Mouse (Mus musculus) heart, embryonic 16.5 days (tissue): ENCODE results near the gene Rock2. TPM values are rescaled to one million over a fixed set of nuclear protein-coding genes. Genes with fewer than 3 reads are reported as not detected.
A peak's percentile ranks its signal among the peaks of the same experiment; 100 is the strongest.

Experiments
- ATAC-seq: fragments of 200-750 bp; cut with Nextera tagmentation; replicated peaks from 2 replicates; pipeline ENCODE4 v1.8.0; 2017; ENCODE audit warnings: moderate number of reproducible peaks; ENCODE audit not compliant: insufficient read depth, low FRiP score; ENCODE audit errors: extremely low read depth
- H3K27ac ChIP-seq: fragments of 300-500 bp; sonication (generic); 2 replicates; pipeline ENCODE4 v1.5.1; 2014; ENCODE audit warnings: mild to moderate bottlenecking, low read length, control low read depth, moderate library complexity
- H3K27me3 ChIP-seq: fragments of 300-500 bp; sonication (generic); 2 replicates; pipeline ENCODE4 v1.6.1; 2014; ENCODE audit warnings: low read length, mixed read lengths; ENCODE audit not compliant: control insufficient read depth, insufficient read depth
- H3K36me3 ChIP-seq: fragments of 300-500 bp; sonication (generic); 2 replicates; pipeline ENCODE4 v1.6.1; 2014; ENCODE audit not compliant: control insufficient read depth, insufficient read depth
- H3K4me1 ChIP-seq: fragments of 300-500 bp; sonication (generic); 2 replicates; pipeline ENCODE4 v1.6.1; 2014; ENCODE audit warnings: low read length, mixed read lengths; ENCODE audit not compliant: control insufficient read depth, insufficient read depth
- H3K4me2 ChIP-seq: fragments of 300-500 bp; sonication (generic); 2 replicates; pipeline ENCODE4 v1.6.1; 2014; ENCODE audit warnings: low read depth, mild to moderate bottlenecking, control low read depth, low read length
- H3K4me3 ChIP-seq: fragments of 300-500 bp; sonication (generic); 2 replicates; pipeline ENCODE4 v1.5.1; 2014; ENCODE audit warnings: mild to moderate bottlenecking, control low read depth, low read length
- H3K9ac ChIP-seq: fragments of 300-500 bp; sonication (generic); 2 replicates; pipeline ENCODE4 v1.6.1; 2014; ENCODE audit warnings: low read length, control low read depth
- H3K9me3 ChIP-seq: fragments of 300-500 bp; sonication (generic); replicated peaks from 2 replicates; pipeline ENCODE4 v1.6.1; 2016; ENCODE audit warnings: low read length; ENCODE audit not compliant: control insufficient read depth
- WGBS: fragments of 180-500 bp; shearing (Covaris S2); extraction: QIAGEN DNeasy Blood & Tissue Kit; methylation state at CpG from one replicate; pipeline ENCODE4 v1.1.7; 2014; 5-methylcytosine and 5-hydroxymethylcytosine counted together
- polyA plus RNA-seq: library from polyadenylated mRNA; unstranded; fragments of >200 nt; fragmentation: Nextera tagmentation; extraction: Ambion mirVana; gene quantifications from 2 replicates; pipeline ENCODE4 v1.2.1, GENCODE M21; 2015

Gene Rock2
- polyA plus RNA-seq, 1 experiment from 2014 or later: 16.8 TPM

- Histone ChIP-seq H3K36me3 (no peaks in the 10 kb centered on the region), H3K27ac (peak overlapping the region; percentile 61), H3K27me3 (no peaks in the 10 kb centered on the region), H3K9me3 (no peaks in the 10 kb centered on the region), H3K4me1 (peaks cover 37% of the 10 kb centered on the region), H3K4me2 (no peak overlapping the region), H3K9ac (no peak overlapping the region), H3K4me3 (no peak overlapping the region)
- ATAC-seq: no peak
- 45% methylated on average over 3 of the region's 3 CpGs for WGBS
Observed at GRCm38 (mm10) chr12:16876667-16877066, 18.0 kb upstream of the Rock2 start.

GRCm38 (mm10) chr12:16877141-16877540 is 17.6 kb upstream of the Rock2 start:
- Histone ChIP-seq H3K4me1 (peaks cover 37% of the 10 kb centered on the region), H3K4me2 (no peak overlapping the region), H3K9me3 (no peaks in the 10 kb centered on the region), H3K4me3 (no peak overlapping the region), H3K27me3 (no peaks in the 10 kb centered on the region), H3K36me3 (no peaks in the 10 kb centered on the region), H3K27ac (peak overlapping the region; percentile 61), H3K9ac (0 out of 2 replicates have a peak overlapping the region, but pooled peaks have one; percentile 25)
- ATAC-seq: no peak
- WGBS: 32% methylated on average over 5 of the region's 5 CpGs

- H3K36me3 ChIP-seq: no peaks in the 10 kb centered on the region
- peaks cover 38% of the 10 kb centered on the region for H3K4me1 ChIP-seq
- no peak overlapping the region for H3K9ac ChIP-seq
- no peak overlapping the region for H3K4me3 ChIP-seq
- H3K27ac ChIP-seq: no peak overlapping the region
- no peak for ATAC-seq
- no peak overlapping the region for H3K4me2 ChIP-seq
- H3K27me3 ChIP-seq: no peaks in the 10 kb centered on the region
- WGBS: 9% methylated on average over 1 of the region's 1 CpGs
- H3K9me3 ChIP-seq: no peaks in the 10 kb centered on the region
Observed at GRCm38 (mm10) chr12:16877679-16878078, 17.0 kb upstream of the Rock2 start.

GRCm38 (mm10) chr12:16879369-16879768 is 15.3 kb upstream of the Rock2 start:
- Histone ChIP-seq H3K4me2 (no peak overlapping the region), H3K4me3 (no peak overlapping the region), H3K27ac (no peak overlapping the region), H3K9me3 (no peaks in the 10 kb centered on the region), H3K27me3 (no peaks in the 10 kb centered on the region), H3K36me3 (no peaks in the 10 kb centered on the region), H3K9ac (no peak overlapping the region), H3K4me1 (peaks cover 29% of the 10 kb centered on the region)
- 78% methylated on average over 1 of the region's 1 CpGs for WGBS
- no peak for ATAC-seq

- H3K4me3 ChIP-seq: no peak overlapping the region
- ATAC-seq: no peak
- H3K27ac ChIP-seq: no peak overlapping the region
- peaks cover 22% of the 10 kb centered on the region for H3K4me1 ChIP-seq
- no peaks in the 10 kb centered on the region for H3K9me3 ChIP-seq
- 80% methylated on average over 4 of the region's 4 CpGs for WGBS
- no peaks in the 10 kb centered on the region for H3K36me3 ChIP-seq
- no peak overlapping the region for H3K9ac ChIP-seq
- H3K4me2 ChIP-seq: no peak overlapping the region
- no peaks in the 10 kb centered on the region for H3K27me3 ChIP-seq
Observed at GRCm38 (mm10) chr12:16880077-16880476, 14.6 kb upstream of the Rock2 start.

GRCm38 (mm10) chr12:16882442-16882841 is 12.3 kb upstream of the Rock2 start:
- Histone ChIP-seq H3K4me2 (no peak overlapping the region), H3K36me3 (no peaks in the 10 kb centered on the region), H3K27ac (no peak overlapping the region), H3K4me3 (no peak overlapping the region), H3K9me3 (no peaks in the 10 kb centered on the region), H3K9ac (no peak overlapping the region), H3K27me3 (no peaks in the 10 kb centered on the region), H3K4me1 (peaks cover 8% of the 10 kb centered on the region; the same call in 1 of the 2 replicates)
- ATAC-seq: no peak
- 71% methylated on average over 3 of the region's 3 CpGs for WGBS

- no peak overlapping the region for H3K9ac ChIP-seq
- ATAC-seq: no peak
- no peak overlapping the region for H3K27ac ChIP-seq
- no peaks in the 10 kb centered on the region for H3K9me3 ChIP-seq
- no peak overlapping the region for H3K4me2 ChIP-seq
- H3K27me3 ChIP-seq: no peaks in the 10 kb centered on the region
- H3K36me3 ChIP-seq: no peaks in the 10 kb centered on the region
- WGBS: 54% methylated on average over 7 of the region's 7 CpGs
- peaks cover 8% of the 10 kb centered on the region; the same call in 1 of the 2 replicates for H3K4me1 ChIP-seq
- no peak overlapping the region for H3K4me3 ChIP-seq
Observed at GRCm38 (mm10) chr12:16883111-16883510, 11.6 kb upstream of the Rock2 start.

- no peaks in the 10 kb centered on the region for H3K9me3 ChIP-seq
- ATAC-seq: no peak
- no peaks in the 10 kb centered on the region for H3K27me3 ChIP-seq
- H3K4me2 ChIP-seq: no peak overlapping the region
- 94% methylated on average over 4 of the region's 4 CpGs for WGBS
- no peak overlapping the region for H3K4me3 ChIP-seq
- no peak overlapping the region for H3K27ac ChIP-seq
- H3K9ac ChIP-seq: no peak overlapping the region
- peaks cover 8% of the 10 kb centered on the region; the same call in 1 of the 2 replicates for H3K4me1 ChIP-seq
- no peaks in the 10 kb centered on the region for H3K36me3 ChIP-seq
Observed at GRCm38 (mm10) chr12:16884534-16884933, 10.2 kb upstream of the Rock2 start.

- Histone ChIP-seq H3K9me3 (no peaks in the 10 kb centered on the region), H3K4me3 (no peak overlapping the region), H3K36me3 (no peaks in the 10 kb centered on the region), H3K4me1 (peaks cover 8% of the 10 kb centered on the region; the same call in 1 of the 2 replicates), H3K27me3 (no peaks in the 10 kb centered on the region), H3K27ac (no peak overlapping the region), H3K4me2 (no peak overlapping the region), H3K9ac (no peak overlapping the region)
- 81% methylated on average over 6 of the region's 6 CpGs for WGBS
- ATAC-seq: no peak
Observed at GRCm38 (mm10) chr12:16886354-16886753, 8.3 kb upstream of the Rock2 start.
